Mouse (Mus musculus): ENCODE measurements around the gene Gm30302. TPM values are rescaled to one million over a fixed set of nuclear protein-coding genes. Genes with fewer than 3 reads are reported as not detected.
"Not testable (repeated sequence)": the region's sequence is repeated elsewhere in the genome, so short reads cannot be mapped to it uniquely, and the experiment has no call there.

Gm30302 gene
- polyA plus RNA-seq, 1 experiment from 2014 or later = not detected

- H3K4me3 ChIP-seq; H3K36me3 ChIP-seq; H3K9ac ChIP-seq; H3K27ac ChIP-seq; H3K27me3 ChIP-seq; H3K4me1 ChIP-seq (replicated peaks); H3K4me2 ChIP-seq; H3K9me3 ChIP-seq; ATAC-seq (ENCODE audit: low FRiP score): not testable (repeated sequence)
Measured at GRCm38 (mm10) chr13:49771536-49771935, 27.3 kb downstream of the Gm30302 start.

GRCm38 (mm10) chr13:49769111-49769510 lies 29.7 kb downstream of the Gm30302 start:
- H3K9ac ChIP-seq = no peak overlapping the region
- WGBS = 82% methylated on average over 16 of the region's 16 CpGs
- no peaks in the 10 kb centered on the region for H3K36me3 ChIP-seq
- H3K4me3 ChIP-seq = no peak overlapping the region
- no peaks in the 10 kb centered on the region for H3K27me3 ChIP-seq
- no peak overlapping the region for H3K4me2 ChIP-seq
- ATAC-seq (ENCODE audit: low FRiP score) = no peak
- no peak overlapping the region for H3K27ac ChIP-seq
- no peaks in the 10 kb centered on the region for H3K9me3 ChIP-seq
- H3K4me1 ChIP-seq (replicated peaks) = peaks cover 4% of the 10 kb centered on the region; the same call in 1 of the 2 replicates

- H3K4me2 ChIP-seq = no peak overlapping the region
- no peaks in the 10 kb centered on the region for H3K36me3 ChIP-seq
- H3K4me1 ChIP-seq (replicated peaks) = peaks cover 4% of the 10 kb centered on the region; the same call in 1 of the 2 replicates
- no peak overlapping the region for H3K27ac ChIP-seq
- H3K27me3 ChIP-seq = no peaks in the 10 kb centered on the region
- no peak overlapping the region for H3K9ac ChIP-seq
- H3K9me3 ChIP-seq = no peaks in the 10 kb centered on the region
- WGBS = 94% methylated on average over 2 of the region's 2 CpGs
- H3K4me3 ChIP-seq = no peak overlapping the region
- ATAC-seq (ENCODE audit: low FRiP score) = no peak
Measured at GRCm38 (mm10) chr13:49768048-49768447, 30.8 kb downstream of the Gm30302 start.

GRCm38 (mm10) chr13:49766269-49766668 lies 32.5 kb downstream of the Gm30302 start:
- Histone ChIP-seq H3K4me1 (replicated peaks) (peaks cover 4% of the 10 kb centered on the region; the same call in 1 of the 2 replicates), H3K4me3 (no peak overlapping the region), H3K36me3 (no peaks in the 10 kb centered on the region), H3K9ac (no peak overlapping the region), H3K9me3 (no peaks in the 10 kb centered on the region), H3K27ac (no peak overlapping the region), H3K4me2 (no peak overlapping the region), H3K27me3 (no peaks in the 10 kb centered on the region)
- WGBS = 44% methylated on average over 9 of the region's 9 CpGs
- no peak for ATAC-seq (ENCODE audit: low FRiP score)

- Histone ChIP-seq H3K36me3 (no peaks in the 10 kb centered on the region), H3K9ac (no peak overlapping the region)
- ATAC-seq (ENCODE audit: low FRiP score) = no peak
Measured at GRCm38 (mm10) chr13:49765306-49765705, 33.5 kb downstream of the Gm30302 start.

GRCm38 (mm10) chr13:49762208-49762607 lies 36.6 kb downstream of the Gm30302 start:
- no peak overlapping the region for H3K27ac ChIP-seq
- no peaks in the 10 kb centered on the region for H3K9me3 ChIP-seq
- ATAC-seq (ENCODE audit: low FRiP score) = no peak
- H3K4me1 ChIP-seq (replicated peaks) = peaks cover 4% of the 10 kb centered on the region; the same call in 1 of the 2 replicates
- WGBS = 93% methylated on average over 14 of the region's 14 CpGs
- H3K4me3 ChIP-seq = no peak overlapping the region
- H3K4me2 ChIP-seq = no peak overlapping the region
- H3K36me3 ChIP-seq = no peaks in the 10 kb centered on the region
- no peak overlapping the region for H3K9ac ChIP-seq
- no peaks in the 10 kb centered on the region for H3K27me3 ChIP-seq

More at GRCm38 (mm10) chr13:49765306-49765705, 33.5 kb downstream of the Gm30302 start:
- WGBS = 73% methylated on average over 8 of the region's 8 CpGs
- H3K27ac ChIP-seq = no peak overlapping the region
- no peaks in the 10 kb centered on the region for H3K9me3 ChIP-seq
- no peaks in the 10 kb centered on the region for H3K27me3 ChIP-seq
- H3K4me1 ChIP-seq (replicated peaks) = peaks cover 4% of the 10 kb centered on the region; the same call in 1 of the 2 replicates
- no peak overlapping the region for H3K4me2 ChIP-seq
- H3K4me3 ChIP-seq = no peak overlapping the region

- no peak for ATAC-seq (ENCODE audit: low FRiP score)
- H3K4me3 ChIP-seq = no peak overlapping the region
- H3K36me3 ChIP-seq = no peaks in the 10 kb centered on the region
- H3K27me3 ChIP-seq = no peaks in the 10 kb centered on the region
- H3K4me1 ChIP-seq (replicated peaks) = no peaks in the 10 kb centered on the region
- WGBS = 66% methylated on average over 1 of the region's 1 CpGs
- no peaks in the 10 kb centered on the region for H3K9me3 ChIP-seq
- no peak overlapping the region for H3K9ac ChIP-seq
- H3K27ac ChIP-seq = no peak overlapping the region
- H3K4me2 ChIP-seq = no peak overlapping the region
Measured at GRCm38 (mm10) chr13:49760675-49761074, 38.1 kb downstream of the Gm30302 start.

- H3K27me3 ChIP-seq = no peaks in the 10 kb centered on the region
- no peak overlapping the region for H3K9ac ChIP-seq
- no peak for ATAC-seq (ENCODE audit: low FRiP score)
- H3K36me3 ChIP-seq = no peaks in the 10 kb centered on the region
- WGBS = 87% methylated on average over 4 of the region's 4 CpGs
- no peak overlapping the region for H3K27ac ChIP-seq
- H3K4me2 ChIP-seq = no peak overlapping the region
- no peaks in the 10 kb centered on the region for H3K4me1 ChIP-seq (replicated peaks)
- no peaks in the 10 kb centered on the region for H3K9me3 ChIP-seq
- H3K4me3 ChIP-seq = no peak overlapping the region
Measured at GRCm38 (mm10) chr13:49757966-49758365, 40.8 kb downstream of the Gm30302 start.

GRCm38 (mm10) chr13:49756591-49756990 lies 42.2 kb downstream of the Gm30302 start:
- H3K4me3 ChIP-seq = no peak overlapping the region
- no peak for ATAC-seq (ENCODE audit: low FRiP score)
- H3K9ac ChIP-seq = no peak overlapping the region
- no peaks in the 10 kb centered on the region for H3K27me3 ChIP-seq
- H3K4me2 ChIP-seq = no peak overlapping the region
- WGBS = 92% methylated on average over 9 of the region's 9 CpGs
- H3K36me3 ChIP-seq = no peaks in the 10 kb centered on the region
- H3K9me3 ChIP-seq = no peaks in the 10 kb centered on the region
- no peaks in the 10 kb centered on the region for H3K4me1 ChIP-seq (replicated peaks)
- no peak overlapping the region for H3K27ac ChIP-seq

- no peak overlapping the region for H3K9ac ChIP-seq
- H3K4me1 ChIP-seq (replicated peaks) = no peaks in the 10 kb centered on the region
- H3K4me2 ChIP-seq = no peak overlapping the region
- no peaks in the 10 kb centered on the region for H3K9me3 ChIP-seq
- no peaks in the 10 kb centered on the region for H3K36me3 ChIP-seq
- no peak overlapping the region for H3K27ac ChIP-seq
- WGBS = 95% methylated on average over 16 of the region's 16 CpGs
- no peaks in the 10 kb centered on the region for H3K27me3 ChIP-seq
- no peak overlapping the region for H3K4me3 ChIP-seq
- no peak for ATAC-seq (ENCODE audit: low FRiP score)
Measured at GRCm38 (mm10) chr13:49741285-49742040, 57.3 kb downstream of the Gm30302 start.

GRCm38 (mm10) chr13:49738011-49738410 lies 60.8 kb downstream of the Gm30302 start:
- no peak for ATAC-seq (ENCODE audit: low FRiP score)
- H3K36me3 ChIP-seq = peaks cover 31% of the 10 kb centered on the region
- no peaks in the 10 kb centered on the region for H3K9me3 ChIP-seq
- no peak overlapping the region for H3K9ac ChIP-seq
- H3K27me3 ChIP-seq = no peaks in the 10 kb centered on the region
- H3K4me1 ChIP-seq (replicated peaks) = no peaks in the 10 kb centered on the region
- H3K4me3 ChIP-seq = no peak overlapping the region
- no peak overlapping the region for H3K27ac ChIP-seq
- WGBS = 85% methylated on average over 2 of the region's 2 CpGs
- H3K4me2 ChIP-seq = no peak overlapping the region

GRCm38 (mm10) chr13:49736430-49736829 lies 62.4 kb downstream of the Gm30302 start:
- H3K27ac ChIP-seq = no peak overlapping the region
- no peak for ATAC-seq (ENCODE audit: low FRiP score)
- 95% methylated on average over 2 of the region's 2 CpGs for WGBS
- H3K9ac ChIP-seq = no peak overlapping the region
- no peak overlapping the region for H3K4me3 ChIP-seq
- H3K9me3 ChIP-seq = no peaks in the 10 kb centered on the region
- H3K36me3 ChIP-seq = peaks cover 47% of the 10 kb centered on the region
- no peaks in the 10 kb centered on the region for H3K27me3 ChIP-seq
- no peak overlapping the region for H3K4me2 ChIP-seq
- H3K4me1 ChIP-seq (replicated peaks) = no peaks in the 10 kb centered on the region
